Mouse (Mus musculus): ENCODE results near the gene Sbk3. TPM values are rescaled to one million over a fixed set of nuclear protein-coding genes. Genes with fewer than 3 reads are reported as not detected.

Sbk3 gene
- polyA plus RNA-seq, 1 experiment, result 0.06 TPM

GRCm38 (mm10) chr7:4963527-4963926 lies 7.4 kb downstream of the Sbk3 start:
- H3K27ac ChIP-seq (ENCODE audit: insufficient read depth, low read length), result no peak overlapping the region
- H3K36me3 ChIP-seq (ENCODE audit: control insufficient read depth, insufficient read depth, low read length), result no peaks in the 10 kb centered on the region
- 68% methylated on average over 5 of the region's 5 CpGs for WGBS
- H3K4me1 ChIP-seq (ENCODE audit: control insufficient read depth, insufficient read depth, insufficient read length), result no peaks in the 10 kb centered on the region; the same call in 1 of the 2 replicates
- H3K27me3 ChIP-seq (ENCODE audit: control insufficient read depth, insufficient read depth, low read length), result no peaks in the 10 kb centered on the region
- no peak overlapping the region for H3K4me3 ChIP-seq (ENCODE audit: extremely low read depth, insufficient read depth, insufficient read length)
- DNase-seq (ENCODE audit: low read depth in 1 of 2, low spot score in 2 of 2), result no peak
- no peak for TF ChIP-seq POLR2A (IDR thresholded peaks at IDR 0.05; ENCODE audit: low read depth, low read length)
- TF ChIP-seq CTCF (IDR thresholded peaks at IDR 0.05; ENCODE audit: extremely low read depth, insufficient read depth, insufficient read length, insufficient replicate concordance), result no peak

- 80% methylated on average over 10 of the region's 10 CpGs for whole genome bisulfite sequencing
- Histone ChIP-seq H3K27ac (ENCODE audit: insufficient read depth, low read length) (no peak overlapping the region), H3K4me3 (ENCODE audit: extremely low read depth, insufficient read depth, insufficient read length) (no peak overlapping the region), H3K36me3 (ENCODE audit: control insufficient read depth, insufficient read depth, low read length) (no peaks in the 10 kb centered on the region), H3K27me3 (ENCODE audit: control insufficient read depth, insufficient read depth, low read length) (no peaks in the 10 kb centered on the region), H3K4me1 (ENCODE audit: control insufficient read depth, insufficient read depth, insufficient read length) (no peaks in the 10 kb centered on the region)
- no peak for TF ChIP-seq CTCF (IDR thresholded peaks at IDR 0.05; ENCODE audit: extremely low read depth, insufficient read depth, insufficient read length, insufficient replicate concordance)
- no peak for DNase-seq (ENCODE audit: low read depth in 1 of 2, low spot score in 2 of 2)
Measured at GRCm38 (mm10) chr7:4957361-4957760, 13.6 kb downstream of the Sbk3 start.

GRCm38 (mm10) chr7:4953815-4954445 lies 17.0 kb downstream of the Sbk3 start:
- TF ChIP-seq POLR2A (IDR thresholded peaks at IDR 0.05; ENCODE audit: low read depth, low read length), result no peak
- no peak for TF ChIP-seq CTCF (IDR thresholded peaks at IDR 0.05; ENCODE audit: extremely low read depth, insufficient read depth, insufficient read length, insufficient replicate concordance)
- 71% methylated on average over 10 of the region's 10 CpGs for WGBS
- Histone ChIP-seq H3K27me3 (ENCODE audit: control insufficient read depth, insufficient read depth, low read length) (no peaks in the 10 kb centered on the region), H3K4me3 (ENCODE audit: extremely low read depth, insufficient read depth, insufficient read length) (no peak overlapping the region), H3K27ac (ENCODE audit: insufficient read depth, low read length) (no peak overlapping the region), H3K4me1 (ENCODE audit: control insufficient read depth, insufficient read depth, insufficient read length) (peaks cover 2% of the 10 kb centered on the region; the same call in 1 of the 2 replicates), H3K36me3 (ENCODE audit: control insufficient read depth, insufficient read depth, low read length) (no peaks in the 10 kb centered on the region)
- DNase-seq (ENCODE audit: low read depth in 1 of 2, low spot score in 2 of 2), result no peak

- Histone ChIP-seq H3K27ac (ENCODE audit: insufficient read depth, low read length) (no peak overlapping the region), H3K36me3 (ENCODE audit: control insufficient read depth, insufficient read depth, low read length) (no peaks in the 10 kb centered on the region), H3K4me3 (ENCODE audit: extremely low read depth, insufficient read depth, insufficient read length) (no peak overlapping the region), H3K27me3 (ENCODE audit: control insufficient read depth, insufficient read depth, low read length) (no peaks in the 10 kb centered on the region), H3K4me1 (ENCODE audit: control insufficient read depth, insufficient read depth, insufficient read length) (peaks cover 2% of the 10 kb centered on the region; the same call in 1 of the 2 replicates)
- no peak for DNase-seq (ENCODE audit: low read depth in 1 of 2, low spot score in 2 of 2)
- WGBS, result 85% methylated on average over 19 of the region's 19 CpGs
- no peak for TF ChIP-seq POLR2A (IDR thresholded peaks at IDR 0.05; ENCODE audit: low read depth, low read length)
- TF ChIP-seq CTCF (IDR thresholded peaks at IDR 0.05; ENCODE audit: extremely low read depth, insufficient read depth, insufficient read length, insufficient replicate concordance), result no peak
Measured at GRCm38 (mm10) chr7:4950561-4951342, 20.2 kb downstream of the Sbk3 start.

- DNase-seq (ENCODE audit: low read depth in 1 of 2, low spot score in 2 of 2), result peak in 1 of 2 experiments; percentile 36
- no peaks in the 10 kb centered on the region for H3K36me3 ChIP-seq (ENCODE audit: control insufficient read depth, insufficient read depth, low read length)
- 49% methylated on average over 6 of the region's 6 CpGs for WGBS
- TF ChIP-seq POLR2A (IDR thresholded peaks at IDR 0.05; ENCODE audit: low read depth, low read length), result no peak
- no peak for TF ChIP-seq CTCF (IDR thresholded peaks at IDR 0.05; ENCODE audit: extremely low read depth, insufficient read depth, insufficient read length, insufficient replicate concordance)
- peak overlapping the region; percentile 29; the same call in 1 of the 2 replicates for H3K27ac ChIP-seq (ENCODE audit: insufficient read depth, low read length)
- H3K27me3 ChIP-seq (ENCODE audit: control insufficient read depth, insufficient read depth, low read length), result no peaks in the 10 kb centered on the region
- no peak overlapping the region for H3K4me3 ChIP-seq (ENCODE audit: extremely low read depth, insufficient read depth, insufficient read length)
- peaks cover 6% of the 10 kb centered on the region; the same call in 1 of the 2 replicates for H3K4me1 ChIP-seq (ENCODE audit: control insufficient read depth, insufficient read depth, insufficient read length)
Measured at GRCm38 (mm10) chr7:4948386-4948785, 22.6 kb downstream of the Sbk3 start.

- H3K27me3 ChIP-seq (ENCODE audit: control insufficient read depth, insufficient read depth, low read length), result no peaks in the 10 kb centered on the region
- peaks cover 7% of the 10 kb centered on the region; the same call in 1 of the 2 replicates for H3K4me1 ChIP-seq (ENCODE audit: control insufficient read depth, insufficient read depth, insufficient read length)
- no peak overlapping the region for H3K27ac ChIP-seq (ENCODE audit: insufficient read depth, low read length)
- DNase-seq (ENCODE audit: low read depth in 1 of 2, low spot score in 2 of 2), result no peak
- TF ChIP-seq CTCF (IDR thresholded peaks at IDR 0.05; ENCODE audit: extremely low read depth, insufficient read depth, insufficient read length, insufficient replicate concordance), result no peak
- no peak for TF ChIP-seq POLR2A (IDR thresholded peaks at IDR 0.05; ENCODE audit: low read depth, low read length)
- WGBS, result 68% methylated on average over 2 of the region's 2 CpGs
- H3K4me3 ChIP-seq (ENCODE audit: extremely low read depth, insufficient read depth, insufficient read length), result no peak overlapping the region
- no peaks in the 10 kb centered on the region for H3K36me3 ChIP-seq (ENCODE audit: control insufficient read depth, insufficient read depth, low read length)
Measured at GRCm38 (mm10) chr7:4947855-4948254, 23.1 kb downstream of the Sbk3 start.

All from spleen, adult 2 months (tissue).